Mouse (Mus musculus) stomach, embryonic 15.5 days (tissue): Measurements from ENCODE around the gene Tent5b. TPM values are rescaled to one million over a fixed set of nuclear protein-coding genes. Genes with fewer than 3 reads are reported as not detected.

Experiments
- ATAC-seq: fragments of 200-750 bp; cut with Nextera tagmentation; 2 replicates; pipeline ENCODE4 v1.8.0; 2017; ENCODE audit warnings: low read depth, moderate number of reproducible peaks, moderate TSS enrichment; ENCODE audit not compliant: insufficient read depth, low FRiP score
- H3K27ac ChIP-seq: fragments of 300-500 bp; sonication (generic); 2 replicates; pipeline ENCODE4 v1.5.1; 2015; ENCODE audit warnings: mild to moderate bottlenecking, inconsistent platforms
- H3K27me3 ChIP-seq: fragments of 300-500 bp; sonication (generic); replicated peaks from 2 replicates; pipeline ENCODE4 v1.6.1; 2015; ENCODE audit warnings: inconsistent platforms
- H3K36me3 ChIP-seq: fragments of 300-500 bp; sonication (generic); 2 replicates; pipeline ENCODE4 v1.6.1; 2015; ENCODE audit warnings: inconsistent platforms
- H3K4me1 ChIP-seq: fragments of 300-500 bp; sonication (generic); 2 replicates; pipeline ENCODE4 v1.6.1; 2015; ENCODE audit warnings: inconsistent platforms
- H3K4me2 ChIP-seq: fragments of 300-500 bp; sonication (generic); 2 replicates; pipeline ENCODE4 v1.6.1; 2015; ENCODE audit warnings: mild to moderate bottlenecking, inconsistent platforms
- H3K4me3 ChIP-seq: fragments of 300-500 bp; sonication (generic); replicated peaks from 2 replicates; pipeline ENCODE4 v1.5.1; 2015; ENCODE audit warnings: inconsistent platforms
- H3K9ac ChIP-seq: fragments of 300-500 bp; sonication (generic); 2 replicates; pipeline ENCODE4 v1.6.1; 2015; ENCODE audit warnings: inconsistent platforms
- H3K9me3 ChIP-seq: fragments of 300-500 bp; sonication (generic); 2 replicates; pipeline ENCODE4 v1.6.1; 2016; ENCODE audit warnings: inconsistent platforms
- WGBS: fragments of 180-500 bp; shearing (Covaris S2); methylation state at CpG from one replicate; pipeline ENCODE4 v1.1.7; 2015; 5-methylcytosine and 5-hydroxymethylcytosine counted together
- polyA plus RNA-seq: library from polyadenylated mRNA; unstranded; fragments of >200 nt; fragmentation: Nextera tagmentation; extraction: Ambion mirVana; gene quantifications from 2 replicates; pipeline ENCODE4 v1.2.1, GENCODE M21; 2015

The Tent5b gene
- polyA plus RNA-seq, 1 experiment from 2014 or later = 4.1 TPM

DNA sequence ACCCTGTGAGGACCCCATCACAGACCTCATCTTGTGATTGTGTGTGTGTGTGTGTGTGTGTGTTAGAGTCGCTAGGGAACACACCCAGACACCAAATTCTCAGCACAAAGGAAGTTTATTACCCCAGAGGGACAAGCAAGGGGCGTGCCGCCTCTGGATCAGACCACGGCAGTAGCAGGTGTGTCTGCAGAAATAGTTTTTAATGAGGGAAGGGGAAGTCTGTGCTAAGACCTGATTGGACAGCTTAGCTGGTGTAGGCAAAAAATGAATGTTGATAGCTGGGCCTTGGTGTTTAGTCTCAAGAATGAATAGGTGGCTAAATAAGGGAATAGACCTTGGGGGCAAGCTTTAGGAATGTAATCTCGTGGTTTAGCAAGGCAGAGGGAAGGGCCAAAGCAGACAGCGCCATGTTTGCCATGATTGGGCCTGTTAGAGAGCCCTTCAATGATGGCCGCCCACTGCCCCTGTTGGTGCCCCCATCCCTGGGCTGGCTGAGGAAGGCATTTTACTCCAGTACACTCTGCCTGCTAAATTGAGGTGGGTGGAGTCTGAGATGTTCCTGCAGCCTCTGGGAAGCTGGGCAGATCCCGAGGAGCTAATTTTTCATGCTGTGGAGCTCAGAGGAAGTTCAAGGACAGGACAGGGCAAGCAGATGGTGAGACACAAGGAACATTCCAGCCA lies 31.1 kb upstream of the Tent5b start:
- Histone ChIP-seq H3K9ac (no peak overlapping the region), H3K36me3 (no peaks in the 10 kb centered on the region), H3K27ac (peak overlapping the region; percentile 49), H3K9me3 (no peaks in the 10 kb centered on the region), H3K4me2 (no peak overlapping the region), H3K4me1 (peaks cover 17% of the 10 kb centered on the region), H3K27me3 (no peaks in the 10 kb centered on the region), H3K4me3 (no peak overlapping the region)
- 55% methylated on average over 8 of the region's 8 CpGs for WGBS
- peak; percentile 50 for ATAC-seq

DNA sequence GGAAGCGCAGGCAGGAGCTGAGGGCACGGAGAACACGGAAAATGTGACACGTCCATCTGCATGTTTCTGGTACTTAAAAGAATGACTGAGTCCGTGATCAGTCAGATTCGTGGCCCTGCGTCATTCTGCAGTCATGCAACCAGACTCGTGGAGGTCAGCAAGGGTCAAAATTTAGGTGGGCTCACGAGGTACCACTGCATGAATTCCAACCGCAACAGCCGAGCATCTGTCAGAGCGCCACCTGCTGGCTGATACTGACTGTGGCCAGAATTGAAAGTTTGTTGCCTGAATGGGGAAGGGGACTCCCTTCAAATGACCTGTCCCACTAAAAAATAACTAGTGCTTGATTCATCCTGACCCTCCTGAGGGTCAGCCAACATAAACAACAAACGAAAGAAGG lies 30.2 kb upstream of the Tent5b start:
- no peaks in the 10 kb centered on the region for H3K9me3 ChIP-seq
- H3K4me3 ChIP-seq = no peak overlapping the region
- 14% methylated on average over 13 of the region's 13 CpGs for WGBS
- no peak for ATAC-seq
- no peaks in the 10 kb centered on the region for H3K36me3 ChIP-seq
- peak overlapping the region; percentile 27 for H3K4me2 ChIP-seq
- H3K27me3 ChIP-seq = no peaks in the 10 kb centered on the region
- H3K4me1 ChIP-seq = peaks cover 12% of the 10 kb centered on the region
- H3K27ac ChIP-seq = peak overlapping the region; percentile 49
- H3K9ac ChIP-seq = no peak overlapping the region

DNA sequence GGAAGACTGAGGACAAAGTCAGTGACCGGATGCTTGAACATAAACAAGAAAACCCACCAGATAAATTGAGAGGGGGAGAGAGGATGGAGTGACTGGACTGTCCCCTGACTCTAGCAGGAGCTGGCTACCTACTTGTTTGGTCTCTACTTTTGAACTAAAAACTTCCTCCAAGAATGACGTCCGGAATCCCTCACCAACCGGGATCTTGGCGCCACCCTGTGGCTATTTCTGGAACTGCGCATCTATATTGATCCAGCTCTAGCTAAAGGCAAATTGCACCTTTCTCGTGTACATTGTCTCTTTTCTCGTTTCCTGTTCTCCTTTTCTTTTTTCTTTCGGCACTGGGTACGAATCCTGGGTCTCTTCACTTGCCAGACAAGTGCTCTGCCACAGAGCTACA lies 28.4 kb upstream of the Tent5b start:
- ATAC-seq = no peak
- Histone ChIP-seq H3K36me3 (no peaks in the 10 kb centered on the region), H3K9me3 (no peaks in the 10 kb centered on the region), H3K9ac (no peak overlapping the region), H3K4me3 (no peak overlapping the region), H3K27ac (no peak overlapping the region), H3K4me1 (peaks cover 12% of the 10 kb centered on the region), H3K27me3 (no peaks in the 10 kb centered on the region), H3K4me2 (no peak overlapping the region)
- 7% methylated on average over 10 of the region's 10 CpGs for WGBS

DNA sequence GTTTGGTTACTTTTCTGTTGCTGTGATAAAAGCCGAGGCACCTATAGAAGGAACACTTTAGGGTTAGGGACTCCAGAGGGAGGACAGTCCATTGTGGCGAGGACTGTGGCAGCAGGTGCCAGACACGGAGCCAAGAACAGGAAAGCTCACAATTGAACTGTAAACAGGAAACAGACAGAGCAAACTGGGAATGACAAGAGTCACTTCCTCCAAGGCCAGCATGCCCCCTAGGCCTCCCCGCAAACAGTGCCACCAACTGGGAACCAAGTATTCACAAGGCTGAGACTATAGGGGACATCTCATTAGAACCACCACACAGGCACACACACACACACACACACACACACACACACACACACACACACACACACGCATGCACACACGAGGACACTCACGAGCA lies 27.5 kb upstream of the Tent5b start:
- Histone ChIP-seq H3K9ac (no peak overlapping the region), H3K9me3 (no peaks in the 10 kb centered on the region), H3K4me3 (no peak overlapping the region), H3K4me2 (no peak overlapping the region), H3K36me3 (no peaks in the 10 kb centered on the region), H3K27ac (no peak overlapping the region), H3K4me1 (peaks cover 12% of the 10 kb centered on the region), H3K27me3 (no peaks in the 10 kb centered on the region)
- ATAC-seq = no peak
- WGBS = 67% methylated on average over 7 of the region's 7 CpGs

DNA sequence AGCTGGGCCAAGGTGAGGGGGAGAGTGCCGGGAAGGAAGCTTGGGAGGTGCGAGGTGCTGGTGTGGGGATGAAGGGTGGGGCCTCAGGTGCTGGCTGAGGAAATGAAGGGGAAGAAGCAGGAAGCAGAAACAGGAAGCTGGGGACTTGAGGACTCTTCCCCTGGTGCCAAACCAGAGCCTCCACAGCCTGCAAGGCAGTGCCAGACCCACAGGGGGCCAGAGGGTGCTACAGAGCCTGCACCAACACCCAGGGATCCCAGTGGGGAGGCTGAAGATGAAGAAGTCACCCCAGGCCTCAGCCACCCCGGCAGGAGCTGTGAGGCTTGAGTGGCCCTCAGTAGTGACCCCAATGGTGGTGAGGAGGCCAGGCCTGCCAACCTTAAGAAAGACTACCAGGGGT lies 21.9 kb upstream of the Tent5b start:
- H3K4me3 ChIP-seq = no peak overlapping the region
- no peak overlapping the region for H3K27ac ChIP-seq
- no peak for ATAC-seq
- no peaks in the 10 kb centered on the region for H3K9me3 ChIP-seq
- H3K4me1 ChIP-seq = peaks cover 6% of the 10 kb centered on the region; the same call in 1 of the 2 replicates
- 66% methylated on average over 3 of the region's 3 CpGs for WGBS
- no peak overlapping the region for H3K4me2 ChIP-seq
- H3K27me3 ChIP-seq = no peaks in the 10 kb centered on the region
- no peak overlapping the region for H3K9ac ChIP-seq
- no peaks in the 10 kb centered on the region for H3K36me3 ChIP-seq

DNA sequence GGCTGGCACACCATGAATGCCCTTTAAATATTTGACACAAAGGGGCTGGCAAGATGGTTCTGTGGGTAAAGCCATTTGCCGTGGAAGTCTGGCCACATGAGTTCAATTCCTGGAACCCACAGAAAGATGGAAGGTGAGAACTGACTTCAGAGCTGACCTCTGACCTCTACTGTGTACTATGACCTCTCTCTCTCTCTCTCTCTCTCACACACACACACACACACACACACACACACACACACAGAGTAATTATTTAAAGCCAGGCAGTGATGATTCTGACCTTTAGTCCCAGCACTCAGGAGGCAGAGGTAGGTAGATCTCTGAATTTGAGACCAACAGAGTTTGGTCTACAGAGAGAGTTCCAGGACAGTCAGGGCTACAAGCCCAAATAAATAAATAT lies 19.9 kb upstream of the Tent5b start:
- H3K4me1 ChIP-seq = peaks cover 8% of the 10 kb centered on the region; the same call in 1 of the 2 replicates
- no peak overlapping the region for H3K4me3 ChIP-seq
- WGBS = 70% methylated on average over 1 of the region's 1 CpGs
- H3K27me3 ChIP-seq = no peaks in the 10 kb centered on the region
- H3K9ac ChIP-seq = no peak overlapping the region
- H3K36me3 ChIP-seq = no peaks in the 10 kb centered on the region
- H3K4me2 ChIP-seq = no peak overlapping the region
- no peak overlapping the region for H3K27ac ChIP-seq
- no peak for ATAC-seq
- no peaks in the 10 kb centered on the region for H3K9me3 ChIP-seq

DNA sequence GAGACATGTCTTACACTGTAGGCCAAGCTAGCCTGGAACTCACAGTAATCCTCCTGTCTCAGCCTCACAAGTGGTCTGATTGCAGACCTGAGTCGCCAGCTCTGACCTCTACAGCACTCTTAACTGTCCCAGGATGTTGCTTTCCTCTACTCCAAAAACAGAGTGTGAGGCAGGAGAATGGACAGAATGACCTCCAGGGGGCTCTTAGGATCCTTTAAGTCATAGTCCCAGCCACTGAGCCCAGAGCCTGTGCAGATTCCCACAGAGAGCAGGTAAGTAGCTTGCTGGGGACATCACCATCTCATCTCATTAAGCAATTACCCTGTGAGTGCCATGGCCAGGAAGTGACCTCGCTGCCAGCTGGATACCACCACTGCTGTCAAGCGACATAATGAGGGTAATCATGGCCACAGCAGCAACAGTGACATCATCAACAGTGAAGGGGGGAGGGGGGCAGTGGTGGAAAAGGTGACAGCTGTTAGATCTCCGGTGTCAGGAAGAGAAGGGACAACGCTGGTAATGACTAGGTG lies 19.1 kb upstream of the Tent5b start:
- no peak overlapping the region for H3K9ac ChIP-seq
- H3K27me3 ChIP-seq = no peaks in the 10 kb centered on the region
- H3K27ac ChIP-seq = no peak overlapping the region
- no peak overlapping the region for H3K4me2 ChIP-seq
- whole genome bisulfite sequencing = 48% methylated on average over 5 of the region's 5 CpGs
- H3K36me3 ChIP-seq = no peaks in the 10 kb centered on the region
- H3K4me1 ChIP-seq = peaks cover 8% of the 10 kb centered on the region; the same call in 1 of the 2 replicates
- H3K4me3 ChIP-seq = no peak overlapping the region
- no peak for ATAC-seq
- H3K9me3 ChIP-seq = no peaks in the 10 kb centered on the region

DNA sequence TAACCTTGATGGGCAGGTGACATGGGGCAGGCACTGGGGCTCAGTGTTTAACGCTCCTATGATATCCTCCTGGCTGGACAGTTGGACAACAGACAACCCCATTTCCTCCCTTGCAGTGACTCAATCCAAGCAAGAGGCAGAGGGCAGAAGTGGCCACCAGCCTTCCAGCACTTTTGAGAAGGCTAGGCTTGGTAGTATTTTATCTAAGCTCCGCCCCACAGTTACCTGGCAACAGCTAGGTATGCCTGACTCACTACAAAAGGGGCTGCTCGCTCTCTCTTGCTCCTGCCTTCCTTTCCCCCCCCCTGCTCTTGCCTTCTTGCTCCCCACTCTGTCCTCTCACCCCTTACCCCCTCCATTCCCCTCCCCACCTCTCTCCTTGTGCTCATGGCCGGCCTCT lies 18.6 kb upstream of the Tent5b start:
- Histone ChIP-seq H3K4me2 (no peak overlapping the region), H3K9ac (no peak overlapping the region), H3K4me3 (no peak overlapping the region), H3K36me3 (no peaks in the 10 kb centered on the region), H3K4me1 (peaks cover 8% of the 10 kb centered on the region; the same call in 1 of the 2 replicates), H3K27ac (no peak overlapping the region), H3K27me3 (no peaks in the 10 kb centered on the region), H3K9me3 (no peaks in the 10 kb centered on the region)
- ATAC-seq = 0 out of 2 replicates have a peak, but pooled peaks have one; percentile 14
- 68% methylated on average over 4 of the region's 4 CpGs for WGBS

DNA sequence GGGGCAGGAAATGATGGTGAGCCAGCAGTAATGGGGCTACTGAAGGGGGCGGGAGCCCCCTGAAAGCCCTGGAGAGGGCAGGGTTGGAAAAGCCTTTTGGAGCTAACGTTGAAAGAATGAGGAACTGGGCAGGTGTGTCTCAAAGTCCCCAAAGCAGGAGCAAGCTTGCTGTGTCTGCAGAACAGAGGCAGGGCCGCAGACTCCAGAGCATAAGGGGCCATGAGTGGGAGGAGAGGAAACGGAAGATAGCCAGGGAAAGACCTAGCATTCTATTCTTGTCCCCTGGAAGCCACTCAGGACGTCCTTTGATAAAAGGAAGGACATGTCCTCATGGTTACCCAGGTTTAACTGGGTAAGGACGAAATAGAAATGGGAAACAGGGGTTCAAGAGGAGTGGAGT lies 16.7 kb upstream of the Tent5b start:
- Histone ChIP-seq H3K4me2 (no peak overlapping the region), H3K9ac (no peak overlapping the region), H3K4me3 (no peak overlapping the region), H3K9me3 (no peaks in the 10 kb centered on the region), H3K36me3 (no peaks in the 10 kb centered on the region), H3K27ac (peak overlapping the region; percentile 12; the same call in 1 of the 2 replicates), H3K27me3 (no peaks in the 10 kb centered on the region), H3K4me1 (peaks cover 8% of the 10 kb centered on the region; the same call in 1 of the 2 replicates)
- ATAC-seq = no peak
- WGBS = 44% methylated on average over 6 of the region's 6 CpGs

DNA sequence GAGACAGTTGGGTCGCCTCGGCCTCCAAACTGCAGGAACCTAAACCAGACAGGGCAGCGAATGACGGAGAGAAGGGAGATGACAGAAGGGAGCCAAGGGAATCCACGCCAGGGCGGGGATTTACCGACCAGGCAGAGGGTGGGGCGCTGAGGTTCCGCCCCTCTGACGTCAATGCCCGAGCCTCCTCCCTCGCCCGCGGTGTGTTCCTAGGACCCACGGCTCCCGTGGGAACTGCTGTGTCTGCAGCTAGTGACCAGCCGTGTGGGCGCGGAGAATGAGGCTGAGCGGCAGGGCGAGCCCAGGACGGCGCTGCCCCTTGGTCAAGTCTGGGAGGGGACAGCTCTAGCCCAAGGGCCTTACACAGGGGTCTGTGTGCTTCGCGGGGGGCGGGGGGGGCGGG lies 11.9 kb upstream of the Tent5b start:
- Histone ChIP-seq H3K4me3 (peak overlapping the region; percentile 52), H3K4me1 (peaks cover 16% of the 10 kb centered on the region), H3K36me3 (no peaks in the 10 kb centered on the region), H3K4me2 (peak overlapping the region; percentile 89), H3K9me3 (no peaks in the 10 kb centered on the region), H3K27ac (no peak overlapping the region), H3K27me3 (no peaks in the 10 kb centered on the region; the same call in 1 of the 2 replicates), H3K9ac (peak overlapping the region; percentile 17; the same call in 1 of the 2 replicates)
- ATAC-seq = peak; percentile 67
- WGBS = under 1% methylated on average over 27 of the region's 27 CpGs

DNA sequence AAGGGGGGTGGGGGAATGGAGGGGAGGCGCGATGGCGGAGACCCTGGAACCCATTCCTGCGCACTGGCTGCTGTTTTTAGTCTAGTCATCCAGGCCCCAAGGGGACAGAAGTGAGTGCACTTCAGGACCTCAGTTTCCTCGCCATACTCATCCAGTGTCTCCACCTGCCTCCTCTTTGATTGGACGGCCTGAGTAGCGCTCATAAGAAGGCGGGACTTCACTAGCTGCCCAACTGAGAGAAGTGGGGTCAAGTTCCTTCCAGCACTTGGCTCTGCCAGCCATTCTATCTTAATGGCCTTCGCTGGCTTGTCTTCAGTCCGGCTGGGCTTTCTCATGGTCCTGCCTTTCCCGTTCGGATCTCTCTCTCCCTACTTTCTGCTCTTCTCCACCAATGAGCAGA lies 10.8 kb upstream of the Tent5b start:
- H3K4me1 ChIP-seq = peaks cover 13% of the 10 kb centered on the region
- 0 out of 2 replicates have a peak overlapping the region, but pooled peaks have one; percentile 14 for H3K4me3 ChIP-seq
- 16% methylated on average over 12 of the region's 12 CpGs for WGBS
- no peak overlapping the region for H3K27ac ChIP-seq
- H3K4me2 ChIP-seq = peak overlapping the region; percentile 89
- no peak for ATAC-seq
- H3K9ac ChIP-seq = no peak overlapping the region
- no peaks in the 10 kb centered on the region for H3K36me3 ChIP-seq
- H3K9me3 ChIP-seq = no peaks in the 10 kb centered on the region
- H3K27me3 ChIP-seq = no peaks in the 10 kb centered on the region; the same call in 1 of the 2 replicates

DNA sequence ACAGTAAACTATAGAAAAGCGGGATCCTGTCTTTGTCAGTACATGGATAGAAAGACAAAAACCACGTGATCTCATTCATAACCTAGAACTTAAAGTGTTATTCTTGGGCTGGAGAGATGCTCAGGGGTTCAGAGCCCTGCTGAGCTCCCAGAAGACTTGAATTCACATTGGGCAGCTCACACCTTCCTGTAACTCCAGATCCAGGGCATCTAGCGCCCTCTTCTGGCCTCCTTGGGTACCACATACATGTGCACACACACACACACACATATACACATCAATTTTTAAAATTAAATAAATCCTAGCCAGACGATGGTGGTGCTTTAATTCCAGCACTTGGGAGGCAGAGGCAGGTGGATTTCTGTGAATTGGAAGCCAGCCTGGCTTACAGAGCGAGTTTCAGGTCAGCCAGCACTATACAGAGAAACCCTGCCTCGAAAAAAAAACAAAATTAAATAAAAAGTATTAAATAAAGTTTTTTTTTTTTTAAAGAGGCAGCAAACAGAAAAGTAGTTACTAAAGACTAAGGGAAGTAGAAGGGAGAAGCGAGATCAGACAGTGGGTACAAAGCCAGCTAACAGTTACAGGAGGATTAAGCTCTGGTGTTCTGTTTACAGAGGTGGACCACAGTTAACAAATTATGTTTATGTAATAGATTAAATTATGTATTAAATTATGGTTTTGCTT lies 8.7 kb upstream of the Tent5b start:
- 74% methylated on average over 7 of the region's 7 CpGs for WGBS
- Histone ChIP-seq H3K4me1 (peaks cover 13% of the 10 kb centered on the region), H3K27ac (no peak overlapping the region), H3K27me3 (peaks cover under 1% of the 10 kb centered on the region; the same call in 1 of the 2 replicates), H3K4me2 (no peak overlapping the region), H3K9ac (no peak overlapping the region), H3K4me3 (no peak overlapping the region), H3K9me3 (no peaks in the 10 kb centered on the region), H3K36me3 (no peaks in the 10 kb centered on the region)
- ATAC-seq = no peak
